Comparison of ENCODE assay signal across 9 mouse cellular contexts in genomic region chr1:64448090-64448489, GRCm38 (mm10).
A peak's percentile ranks its signal among the peaks of the same experiment; 100 is the strongest.
DNase-seq lines count a peak whose midpoint lies in the region; ATAC-seq lines count a peak whose summit lies in the region.
"Had no signal": no experiment of that assay in that cellular context is flagged by ENCODE, and none has a peak within 500 bp of the region (broad histone marks: within the 10 kb centered on the region; RNA-seq: fewer than 3 reads in every experiment).

No protein-coding gene starts in this region.

- no peaks in the 10 kb centered on the region; the same call in 1 of the 2 replicates for H3K27me3 ChIP-seq in forebrain, embryonic 11.5 days (ENCODE audit: control insufficient read depth, insufficient read depth, low read length)
- H3K27me3 ChIP-seq in forebrain, embryonic 12.5 days = peaks cover 4% of the 10 kb centered on the region; the same call in 1 of the 2 replicates
- H3K27me3 ChIP-seq in lung, embryonic 16.5 days (ENCODE audit: control insufficient read depth, insufficient read depth, low read depth, low read length) = no peaks in the 10 kb centered on the region

- H3K27ac ChIP-seq in forebrain, embryonic 11.5 days (ENCODE audit: low read depth, low read length) = no peak overlapping the region
- H3K27ac ChIP-seq in forebrain, embryonic 12.5 days = no peak overlapping the region
- no peak overlapping the region for H3K27ac ChIP-seq in lung, embryonic 16.5 days (ENCODE audit: low read length)
- H3K27ac ChIP-seq: limb, embryonic 15.5 days had no signal

- DNase-seq in forebrain, embryonic 11.5 days (ENCODE audit: low spot score) = peak; percentile 69
- peak; percentile 39 to 46 for DNase-seq in urinary bladder, postnatal 36 days (ENCODE audit: low spot score in 2 of 2)
- no peak for DNase-seq in urinary bladder, postnatal 10 days (ENCODE audit: low spot score)
- peak; percentile 49 for DNase-seq in embryo, embryonic 9.5 days (ENCODE audit: extremely low spot score)
- DNase-seq in kidney, postnatal 14 days = peak; percentile 68
- peak; percentile 39 for DNase-seq in skeletal muscle tissue, adult 2 months (ENCODE audit: low read depth, low spot score)

- no peaks in the 10 kb centered on the region for H3K36me3 ChIP-seq in forebrain, embryonic 11.5 days (ENCODE audit: control insufficient read depth, insufficient read depth, low read length)
- H3K36me3 ChIP-seq in forebrain, embryonic 12.5 days (replicated peaks) = no peaks in the 10 kb centered on the region
- H3K36me3 ChIP-seq in lung, embryonic 16.5 days (ENCODE audit: control insufficient read depth, insufficient read depth, low read length) = no peaks in the 10 kb centered on the region
- H3K36me3 ChIP-seq: limb, embryonic 15.5 days had no signal

- no peaks in the 10 kb centered on the region for H3K9me3 ChIP-seq in forebrain, embryonic 11.5 days (ENCODE audit: control insufficient read depth, low read length)
- no peaks in the 10 kb centered on the region for H3K9me3 ChIP-seq in forebrain, embryonic 12.5 days
- H3K9me3 ChIP-seq in lung, embryonic 16.5 days (ENCODE audit: control insufficient read depth, low read length) = no peaks in the 10 kb centered on the region
- H3K9me3 ChIP-seq: limb, embryonic 15.5 days had no signal

- WGBS in forebrain, embryonic 11.5 days = 3% methylated on average over 5 of the region's 5 CpGs
- WGBS in forebrain, embryonic 12.5 days = 3% methylated on average over 5 of the region's 5 CpGs
- under 1% methylated on average over 5 of the region's 5 CpGs for WGBS in lung, embryonic 16.5 days

- no peak overlapping the region for H3K4me2 ChIP-seq in forebrain, embryonic 11.5 days (ENCODE audit: low read depth, low read length, severe bottlenecking)
- H3K4me2 ChIP-seq in forebrain, embryonic 12.5 days = no peak overlapping the region
- H3K4me2 ChIP-seq in lung, embryonic 16.5 days (ENCODE audit: low read depth, low read length) = peak overlapping the region; percentile 35; the same call in 1 of the 2 replicates

- no peak overlapping the region for H3K9ac ChIP-seq in forebrain, embryonic 11.5 days (ENCODE audit: low read length)
- H3K9ac ChIP-seq in forebrain, embryonic 12.5 days = no peak overlapping the region
- no peak overlapping the region for H3K9ac ChIP-seq in lung, embryonic 16.5 days (ENCODE audit: low read length)
- H3K9ac ChIP-seq: limb, embryonic 15.5 days had no signal

- no peak overlapping the region for H3K4me3 ChIP-seq in forebrain, embryonic 11.5 days (ENCODE audit: low read depth, low read length)
- H3K4me3 ChIP-seq in forebrain, embryonic 12.5 days (replicated peaks) = no peak overlapping the region
- no peak overlapping the region for H3K4me3 ChIP-seq in lung, embryonic 16.5 days (ENCODE audit: low read length)

- ATAC-seq in forebrain, embryonic 11.5 days (replicated peaks; ENCODE audit: low FRiP score) = no peak
- ATAC-seq in forebrain, embryonic 12.5 days (ENCODE audit: low FRiP score) = no peak
- ATAC-seq in lung, embryonic 16.5 days (ENCODE audit: low read depth) = no peak

- peaks cover 6% of the 10 kb centered on the region; the same call in 1 of the 2 replicates for H3K4me1 ChIP-seq in forebrain, embryonic 11.5 days (replicated peaks; ENCODE audit: control insufficient read depth, insufficient read depth, low read length)
- H3K4me1 ChIP-seq in forebrain, embryonic 12.5 days = peaks cover 16% of the 10 kb centered on the region
- no peaks in the 10 kb centered on the region for H3K4me1 ChIP-seq in lung, embryonic 16.5 days (replicated peaks; ENCODE audit: control insufficient read depth, insufficient read depth, low read length)
